ENCODE assay signal across 14 mouse cellular contexts in the genomic region with DNA sequence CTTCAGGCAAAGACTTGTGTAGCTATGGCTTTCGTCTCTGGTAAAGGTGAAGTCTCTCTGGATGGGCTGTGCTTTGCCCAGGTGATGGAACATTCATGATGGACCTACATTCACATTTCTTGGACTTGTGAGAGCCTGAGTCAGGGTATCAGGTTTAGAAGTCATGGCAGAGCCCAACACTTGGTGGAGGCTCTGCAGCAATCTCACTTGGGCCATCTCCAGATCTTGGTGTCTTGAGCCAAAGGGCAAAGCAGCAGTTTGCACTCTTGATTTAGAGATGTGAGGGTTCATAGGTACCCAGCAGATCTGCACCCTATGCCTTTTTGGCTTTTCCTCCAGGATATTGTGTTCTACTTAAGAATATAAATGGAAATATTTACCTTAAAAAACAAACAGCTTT.
"Had no signal": no experiment of that assay in that cellular context is flagged by ENCODE, and none has a peak within 500 bp of the region (broad histone marks: within the 10 kb centered on the region; RNA-seq: fewer than 3 reads in every experiment).

No protein-coding gene starts in this region.

- ATAC-seq: forebrain, postnatal 0 days; hindbrain, postnatal 0 days; intestine, embryonic 16.5 days had no signal

- DNase-seq: forebrain, postnatal 0 days; heart, adult 11 months; heart, adult 2 months; heart, postnatal 14 days; heart, postnatal 36 days; kidney, adult 11 months; kidney, adult 2 months; kidney, adult 9 months; kidney, postnatal 14 days; kidney, postnatal 36 days; liver; liver, embryonic 13.5 days had no signal
